Mouse (Mus musculus): Measurements from ENCODE around the gene Lhpp.

Lhpp gene

DNA sequence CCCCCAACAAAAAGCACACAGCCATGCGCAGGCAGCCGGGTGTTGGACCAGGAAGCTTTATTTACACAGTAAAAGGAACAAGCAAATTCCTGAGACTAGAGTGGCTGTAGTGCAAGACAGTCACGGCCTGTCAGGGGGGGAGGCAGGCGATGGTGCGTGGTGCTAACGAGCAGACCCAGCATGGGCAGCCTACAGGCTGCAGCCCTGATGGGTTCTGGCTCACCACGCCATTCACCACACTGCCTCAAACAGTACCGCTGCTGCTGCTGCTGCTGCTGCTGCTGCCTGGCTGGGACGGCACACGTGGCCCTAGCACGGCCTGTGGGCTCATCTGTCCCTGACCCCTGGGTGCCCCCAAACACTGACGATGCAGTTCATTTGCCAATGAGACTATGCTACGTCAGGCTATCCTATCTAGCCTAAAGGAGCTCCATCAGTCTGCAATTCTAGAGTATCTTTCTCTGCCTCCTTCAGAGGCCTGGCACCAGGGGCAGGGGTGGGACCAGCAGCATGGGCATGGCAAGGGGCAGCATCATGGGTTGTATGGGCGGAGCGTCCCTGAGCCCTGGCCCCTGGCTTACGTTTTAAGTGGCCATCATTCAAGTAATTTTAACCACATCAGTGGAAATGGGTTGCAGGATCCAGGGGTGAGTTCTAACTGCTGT is 101.7 kb downstream of the Lhpp start:
- DNase-seq (ENCODE audit: low read depth) = no peak

DNA sequence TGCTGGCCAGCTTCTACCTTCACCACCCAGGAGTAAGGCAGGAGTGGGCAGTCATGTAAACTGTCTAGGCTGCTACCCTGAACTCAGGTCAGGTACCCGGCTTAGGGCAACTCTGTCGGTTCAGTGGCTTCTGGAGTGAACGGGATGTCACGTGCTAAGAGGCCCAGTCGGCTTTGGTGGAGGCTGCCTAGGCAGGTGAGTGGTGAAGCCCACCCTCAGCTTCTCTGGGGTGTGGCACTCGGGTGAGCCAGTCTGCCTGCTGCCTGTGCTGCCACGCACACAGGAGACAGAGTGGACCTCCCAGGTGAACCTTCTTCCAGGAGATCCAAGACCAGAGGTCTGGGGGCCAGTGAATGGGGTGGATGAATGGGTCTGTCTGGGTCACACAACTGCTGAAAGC is 102.5 kb downstream of the Lhpp start:
- DNase-seq (ENCODE audit: low read depth) = no peak

DNA sequence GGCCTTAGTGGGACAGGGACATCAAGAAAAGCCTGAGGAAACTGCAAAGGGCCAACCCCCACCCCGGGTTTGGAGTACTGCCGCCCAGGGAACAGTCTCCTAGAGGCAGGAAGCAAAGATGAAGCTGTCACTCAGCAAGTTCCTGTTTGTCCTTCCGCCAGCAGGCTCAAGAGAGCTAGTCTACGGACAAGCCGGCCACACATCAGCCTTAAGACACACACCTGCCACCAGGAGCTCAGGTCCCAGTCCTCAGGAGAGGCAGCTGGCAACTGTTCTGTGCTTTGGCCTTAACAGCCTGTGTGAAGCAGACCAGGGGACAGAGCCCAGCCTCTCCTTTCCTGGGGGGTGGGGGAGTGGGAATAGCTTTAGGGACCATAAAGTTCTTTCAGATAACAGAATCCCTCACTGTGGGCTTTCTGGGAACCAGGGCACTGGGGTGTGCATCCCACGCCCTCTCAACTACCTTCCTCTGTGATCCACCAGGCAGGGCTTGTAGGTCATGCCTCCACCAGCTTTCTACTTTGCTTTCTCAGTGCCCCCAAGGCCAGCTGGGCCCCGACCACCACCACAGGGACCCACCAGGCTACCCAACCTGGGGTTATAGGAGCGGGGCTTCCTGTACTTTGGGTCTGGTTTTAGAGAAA is 103.2 kb downstream of the Lhpp start:
- DNase-seq (ENCODE audit: low read depth) = no peak

DNA sequence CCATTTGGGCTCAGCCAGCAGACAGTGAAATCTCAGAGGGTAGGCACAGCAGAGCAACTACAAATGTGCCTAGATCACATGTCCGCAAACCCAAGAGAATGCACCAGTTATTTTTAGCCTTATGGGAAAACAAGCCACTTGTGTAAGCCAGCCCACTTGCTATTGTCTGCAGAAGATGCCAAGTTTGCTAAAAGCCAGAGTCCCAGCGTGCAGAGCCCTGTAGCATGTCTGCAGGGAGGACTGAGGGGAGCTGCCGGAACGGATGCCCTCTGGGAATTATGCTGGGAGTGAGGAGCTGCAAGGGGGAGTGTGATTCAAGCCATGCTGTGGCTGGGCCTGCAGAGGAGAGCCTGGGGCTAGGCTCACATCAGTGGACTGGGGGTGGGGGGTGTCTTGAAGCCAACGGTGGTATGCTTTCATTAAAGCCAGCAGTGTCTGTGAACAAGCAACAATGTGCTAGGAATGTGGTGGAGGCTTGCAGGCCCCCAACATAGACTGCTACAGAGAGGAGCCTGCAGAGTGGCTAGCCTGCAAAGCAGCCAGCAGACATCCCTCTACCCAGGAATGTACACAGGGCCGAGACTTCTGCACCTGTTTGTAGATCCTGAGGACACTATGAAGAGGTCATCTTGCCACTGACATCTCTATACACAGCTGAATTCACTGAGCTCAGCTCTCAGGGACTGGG is 103.9 kb downstream of the Lhpp start:
- DNase-seq (ENCODE audit: low read depth) = no peak

DNA sequence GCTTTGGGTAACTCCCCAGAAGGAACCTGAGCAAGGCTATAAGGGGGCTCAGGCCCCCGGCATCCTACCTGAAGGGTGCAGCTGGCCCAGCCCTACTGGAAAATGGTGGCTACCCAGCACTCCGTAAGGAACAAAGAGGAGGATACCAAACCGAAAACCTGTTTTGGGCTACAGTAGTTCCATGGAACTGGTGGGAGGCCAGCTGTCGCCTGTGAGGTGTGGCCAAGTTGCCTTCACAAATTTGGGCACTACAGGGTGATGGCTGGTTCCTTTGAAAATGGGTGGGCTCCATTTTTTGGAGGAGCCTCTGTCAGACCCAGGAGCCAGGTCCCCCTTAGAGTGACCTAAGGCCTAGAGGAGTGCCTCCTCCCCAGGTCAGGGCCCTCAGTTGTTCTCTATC is 104.8 kb downstream of the Lhpp start:
- no peak for DNase-seq (ENCODE audit: low read depth)

DNA sequence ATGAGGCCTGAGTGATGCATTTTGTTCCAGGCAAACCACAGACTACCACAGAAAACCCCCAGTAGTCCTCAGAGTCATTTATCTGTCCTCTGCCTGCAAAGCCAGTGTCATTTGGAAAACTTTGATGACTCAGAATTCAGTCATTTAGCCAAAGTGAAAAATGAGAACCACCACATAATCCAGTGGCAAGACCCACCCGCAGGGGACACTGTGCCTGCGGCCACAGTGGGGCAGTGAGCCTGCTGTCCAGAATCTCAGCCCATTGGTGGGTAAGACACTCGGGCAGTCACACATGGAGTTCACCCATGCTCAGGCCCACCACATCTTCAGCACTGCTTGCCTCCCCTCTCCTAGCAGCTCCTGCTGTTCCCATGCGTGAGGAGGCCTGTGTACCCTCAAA is 109.1 kb downstream of the Lhpp start:
- DNase-seq (ENCODE audit: low read depth) = no peak

DNA sequence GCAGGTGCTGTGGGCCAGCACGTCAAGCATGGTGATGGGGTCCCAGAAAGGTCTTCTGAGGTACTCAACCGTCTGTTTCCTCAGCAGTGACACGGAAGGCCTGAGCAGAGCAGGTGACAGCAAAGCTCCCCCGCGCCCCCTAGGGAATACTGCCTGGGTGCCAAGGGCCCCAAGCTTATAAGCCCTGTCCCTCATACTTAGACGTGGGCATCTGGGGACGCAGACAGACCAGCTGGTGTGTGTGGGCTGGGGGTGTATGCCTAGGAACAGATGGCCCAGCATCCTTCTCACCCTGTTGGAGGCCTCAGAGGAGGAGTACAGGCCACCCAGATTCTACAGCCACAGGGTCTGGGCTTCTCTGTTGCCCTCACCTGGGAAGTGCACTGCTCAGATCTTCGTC is 110.1 kb downstream of the Lhpp start:
- no peak for DNase-seq (ENCODE audit: low read depth)

DNA sequence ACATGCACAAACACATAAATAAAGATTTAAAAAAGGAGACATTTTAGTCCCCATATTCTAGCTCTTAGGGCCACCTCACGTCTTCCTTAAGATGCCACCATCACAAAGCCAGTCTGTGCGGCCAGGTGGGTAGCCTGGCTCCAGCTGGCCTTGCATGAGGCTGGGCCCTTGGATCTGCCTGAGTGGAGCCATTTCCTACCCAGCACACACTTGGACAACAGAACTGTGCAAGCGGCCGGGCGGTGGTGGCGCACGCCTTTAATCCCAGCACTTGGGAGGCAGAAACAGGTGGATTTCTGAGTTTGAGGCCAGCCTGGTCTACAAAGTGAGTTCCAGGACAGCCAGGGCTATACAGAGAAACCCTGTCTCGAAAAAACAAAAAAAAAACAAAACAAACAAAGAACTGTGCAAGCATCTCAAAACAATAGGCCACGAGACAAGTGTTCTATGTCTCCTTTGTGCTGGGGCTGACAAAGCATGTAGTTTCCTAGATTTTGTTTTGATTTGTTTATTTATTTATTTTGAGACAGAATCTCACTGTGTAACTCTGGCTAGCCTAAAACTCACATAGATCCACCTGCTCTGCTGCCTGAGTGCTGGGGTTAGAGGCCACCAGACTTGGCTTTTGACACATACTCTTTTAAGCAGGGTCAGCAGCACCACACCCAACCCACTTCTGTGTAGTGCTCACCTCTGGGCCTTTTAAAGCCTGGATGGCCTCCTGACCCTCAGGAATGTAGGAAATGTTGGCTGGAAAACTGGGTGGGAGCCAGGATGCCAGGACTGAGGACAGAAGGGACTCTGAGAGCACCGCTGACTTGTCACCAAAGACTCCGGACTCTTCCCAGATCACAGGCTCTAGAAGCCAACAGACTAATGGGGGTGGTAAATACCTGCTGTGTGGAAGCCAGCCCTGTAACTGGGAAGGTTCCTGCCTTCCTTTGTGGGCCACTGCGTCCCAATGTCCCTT is 112.2 kb downstream of the Lhpp start:
- no peak for DNase-seq (ENCODE audit: low read depth)

DNA sequence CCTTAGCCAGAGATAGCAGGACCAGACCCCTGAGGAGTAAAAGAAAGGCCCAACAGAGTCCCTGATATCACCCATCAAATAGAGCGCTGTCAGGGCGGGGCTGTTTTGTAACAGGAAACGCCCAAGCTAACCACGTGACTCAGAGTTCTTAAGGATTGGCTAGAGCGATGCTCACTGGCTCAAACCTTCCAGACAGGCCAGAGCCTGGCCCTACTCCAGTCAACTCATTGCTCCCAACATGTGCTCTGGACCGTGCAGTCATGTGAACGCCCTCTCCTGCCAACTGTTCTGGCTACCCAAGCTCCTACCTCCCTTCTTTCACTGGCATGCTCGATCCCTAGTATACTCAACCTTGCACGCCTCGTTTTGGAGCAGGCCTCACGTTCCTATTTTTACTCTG is 113.5 kb downstream of the Lhpp start:
- peak; percentile 42 for DNase-seq (ENCODE audit: low read depth)

DNA sequence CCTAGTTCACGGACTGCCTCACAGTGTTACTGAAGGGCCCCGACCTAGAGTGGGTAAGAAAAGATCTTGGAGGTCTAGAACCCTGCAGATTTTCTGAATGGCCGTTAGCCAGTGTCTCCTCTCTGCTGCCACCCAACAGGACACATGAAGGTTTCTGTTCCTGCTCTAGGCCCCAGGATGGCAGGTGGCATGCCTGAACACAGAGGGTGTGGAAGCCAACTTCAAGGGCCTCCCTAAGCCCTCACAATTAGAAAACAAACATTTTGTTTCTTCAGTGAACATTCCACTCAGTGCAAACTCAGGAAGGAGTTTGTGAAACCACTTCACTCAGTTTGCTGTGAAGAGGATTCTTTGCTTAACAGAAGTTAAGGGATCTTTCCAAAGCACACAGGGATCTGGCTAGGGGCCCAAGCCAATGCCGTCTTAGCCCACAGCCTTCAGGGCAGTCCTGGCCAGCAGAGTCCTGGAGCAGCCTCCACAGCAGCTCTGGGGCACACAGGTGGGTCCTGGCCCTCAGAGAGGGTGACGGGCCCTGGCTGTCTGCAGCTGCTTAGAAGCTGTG is 114.1 kb downstream of the Lhpp start:
- no peak for DNase-seq (ENCODE audit: low read depth)

DNA sequence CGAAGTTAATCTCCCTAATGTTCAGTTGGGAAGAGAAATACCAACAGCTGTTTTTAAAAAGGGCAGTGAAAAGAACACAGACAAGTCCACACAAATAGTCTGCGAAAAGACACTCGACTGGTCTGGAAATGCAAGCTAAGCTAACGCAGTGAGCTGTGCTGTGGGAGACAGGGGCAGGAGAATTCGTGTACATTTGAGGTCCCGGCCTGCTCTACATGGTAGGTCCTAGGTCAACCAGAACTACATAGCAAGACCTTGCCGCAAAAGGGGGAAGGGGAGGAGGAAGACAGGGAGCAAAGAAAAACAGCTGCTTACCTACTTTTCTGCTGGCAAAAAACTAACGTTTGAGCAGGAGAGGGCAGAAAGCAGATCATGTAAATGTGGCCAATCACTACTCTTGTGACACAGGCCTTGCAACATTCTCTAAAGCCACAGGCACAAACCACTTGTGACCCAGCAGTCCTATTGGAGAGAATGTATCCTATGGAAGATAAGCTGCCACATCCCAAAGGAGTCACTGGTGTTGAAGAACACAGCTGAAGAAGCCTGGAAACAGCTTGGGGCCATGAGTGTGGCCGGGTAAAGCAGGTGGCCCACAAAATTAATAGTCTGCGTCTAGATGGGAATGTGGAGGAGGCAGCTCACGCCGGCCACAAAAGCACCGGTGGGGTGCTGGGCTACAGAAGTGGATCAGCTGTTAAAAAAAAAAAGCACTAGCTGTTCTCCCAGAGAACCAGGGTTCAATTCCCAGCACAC is 115.8 kb downstream of the Lhpp start:
- DNase-seq (ENCODE audit: low read depth) = no peak

DNA sequence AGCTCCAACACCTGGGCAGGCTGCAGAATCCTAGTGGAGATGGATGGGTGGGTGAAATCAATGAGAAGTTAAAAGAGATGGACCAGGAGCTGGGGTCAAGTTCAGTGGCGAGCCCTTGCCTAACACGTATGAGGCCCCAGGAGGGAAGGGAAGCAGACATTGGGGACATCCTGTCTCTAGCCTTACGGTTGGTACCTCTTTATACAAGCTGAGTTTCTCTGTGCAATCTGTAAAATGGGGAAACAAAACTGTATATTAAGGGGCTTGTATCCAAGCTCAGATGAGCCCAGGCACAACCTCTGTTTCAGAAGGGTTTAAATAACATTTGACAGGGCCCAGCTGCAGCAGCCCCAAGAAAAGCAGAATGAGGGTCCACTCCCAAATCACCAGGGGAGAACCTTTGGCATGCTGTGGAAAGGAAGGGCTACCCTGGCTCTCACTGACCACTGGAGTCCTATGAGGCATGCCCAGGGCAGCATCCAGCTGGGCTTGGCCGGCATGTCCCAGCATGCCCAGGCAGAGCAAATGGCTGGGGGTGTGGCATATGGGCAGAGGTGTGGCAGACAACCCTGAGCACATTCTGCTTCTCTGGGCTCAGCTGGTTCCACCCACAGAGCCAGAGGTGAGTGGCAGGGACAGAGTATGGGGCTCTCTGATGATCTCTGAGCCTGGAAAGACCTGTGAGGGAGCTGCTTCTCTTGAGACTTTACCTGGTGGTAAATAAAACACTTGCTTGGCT is 118.8 kb downstream of the Lhpp start:
- DNase-seq (ENCODE audit: low read depth) = no peak

DNA sequence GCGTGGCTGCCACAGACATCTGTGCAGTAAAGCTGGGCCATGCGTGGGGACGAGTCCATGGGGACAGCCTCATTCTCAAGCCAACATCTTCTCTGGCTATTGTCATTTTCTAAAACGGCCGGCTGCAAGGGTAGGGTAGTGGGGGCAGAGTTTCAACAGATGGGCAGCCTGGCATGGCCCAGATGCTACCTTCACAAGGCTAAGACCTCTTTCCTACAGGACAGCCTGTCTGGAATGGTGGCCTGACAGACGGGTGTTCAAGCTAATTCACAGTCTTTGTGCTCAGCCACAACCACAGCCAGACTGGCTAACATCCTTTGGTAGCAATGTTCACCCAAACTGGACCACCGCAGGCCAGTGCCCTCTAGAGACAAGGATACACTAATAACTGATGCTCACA is 120.1 kb downstream of the Lhpp start:
- no peak for DNase-seq (ENCODE audit: low read depth)

DNA sequence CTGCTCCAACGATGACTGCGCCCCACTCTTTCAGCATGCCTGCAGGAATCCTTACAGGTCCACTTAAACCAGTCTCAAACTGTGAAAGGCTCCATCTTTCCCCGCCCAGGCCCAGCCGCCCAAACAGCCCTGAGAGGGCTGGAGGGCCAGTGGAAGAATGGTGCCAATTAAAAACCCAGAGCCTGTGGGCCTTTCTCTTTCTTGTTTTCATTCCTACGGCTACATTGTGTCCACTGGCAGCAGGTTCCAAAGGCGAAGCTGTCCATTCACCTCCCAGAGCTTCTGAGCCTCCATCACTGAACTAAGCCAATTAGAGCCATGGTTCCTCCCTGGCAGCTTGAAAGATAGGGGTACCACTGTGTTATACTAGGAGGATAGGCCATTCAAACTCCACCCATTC is 121.1 kb downstream of the Lhpp start:
- DNase-seq (ENCODE audit: low read depth) = no peak

DNA sequence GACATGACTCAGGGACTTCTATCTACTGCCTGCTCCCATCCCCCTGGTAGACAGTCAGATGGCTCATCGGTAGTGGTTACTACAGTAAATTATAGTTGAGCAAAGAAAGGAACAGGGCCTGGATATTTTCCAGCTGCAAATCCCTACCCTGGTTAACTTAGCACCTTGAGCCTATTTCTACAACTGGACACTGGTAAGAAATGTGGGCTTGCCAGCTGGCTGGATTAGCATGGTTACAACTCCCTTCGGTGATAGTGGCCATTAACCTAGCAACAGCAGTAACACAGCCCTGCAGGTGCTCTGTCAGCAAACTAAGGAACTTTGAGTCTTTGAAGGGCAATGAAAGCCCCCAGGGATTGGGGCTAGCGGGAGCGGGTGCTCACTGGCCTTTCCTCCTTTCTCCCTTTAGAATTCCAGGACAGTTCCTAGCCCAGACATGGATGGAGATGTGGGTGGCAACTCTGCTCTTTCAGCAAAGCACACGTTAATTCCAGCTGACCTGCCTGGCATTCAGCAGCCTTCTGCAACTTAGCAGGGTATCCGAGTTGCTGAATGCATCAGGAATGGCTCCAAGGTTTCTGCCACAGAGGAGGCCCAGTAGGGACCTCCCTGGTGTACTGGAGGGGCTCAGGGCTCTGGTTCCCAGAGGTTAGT is 121.8 kb downstream of the Lhpp start:
- no peak for DNase-seq (ENCODE audit: low read depth)

DNA sequence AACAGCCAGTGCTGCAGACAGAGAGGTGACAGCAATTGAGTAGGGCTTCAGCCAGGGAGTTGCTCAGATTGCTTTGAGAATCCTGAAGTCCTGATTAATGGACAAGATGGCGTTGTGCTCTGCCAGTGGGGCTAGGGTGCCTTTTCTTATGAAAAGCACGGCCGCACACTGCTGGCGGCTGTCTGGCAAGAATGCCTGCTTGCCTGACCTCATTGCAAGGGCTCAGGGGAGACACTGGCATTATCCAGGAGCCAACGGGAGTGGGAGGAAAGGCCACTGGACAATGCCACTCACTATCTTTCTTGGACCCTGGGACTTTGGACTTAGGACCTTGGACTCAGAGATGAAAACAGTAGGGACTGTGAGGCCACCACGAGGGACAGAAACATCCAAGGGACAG is 123.1 kb downstream of the Lhpp start:
- no peak for DNase-seq (ENCODE audit: low read depth)

DNA sequence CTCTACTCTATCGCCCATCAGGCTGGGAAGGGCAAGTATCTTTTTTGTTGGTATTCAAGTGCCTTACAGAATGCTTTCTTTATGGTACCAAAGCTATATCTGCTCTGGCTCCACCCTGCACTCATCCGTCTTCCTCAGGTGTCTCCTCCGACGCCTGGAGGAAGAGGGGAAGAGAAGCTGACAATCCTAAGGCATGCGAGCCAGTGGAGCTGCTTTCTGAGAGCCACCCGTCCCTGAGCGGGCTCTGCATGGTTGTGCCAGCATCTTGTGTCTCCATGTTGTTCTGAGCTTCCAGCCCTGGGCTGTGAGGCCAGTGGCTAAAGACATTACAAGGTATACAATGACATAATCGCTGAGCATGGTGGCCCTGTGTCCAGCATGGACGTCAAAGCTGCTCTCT is 123.8 kb downstream of the Lhpp start:
- DNase-seq (ENCODE audit: low read depth) = no peak

DNA sequence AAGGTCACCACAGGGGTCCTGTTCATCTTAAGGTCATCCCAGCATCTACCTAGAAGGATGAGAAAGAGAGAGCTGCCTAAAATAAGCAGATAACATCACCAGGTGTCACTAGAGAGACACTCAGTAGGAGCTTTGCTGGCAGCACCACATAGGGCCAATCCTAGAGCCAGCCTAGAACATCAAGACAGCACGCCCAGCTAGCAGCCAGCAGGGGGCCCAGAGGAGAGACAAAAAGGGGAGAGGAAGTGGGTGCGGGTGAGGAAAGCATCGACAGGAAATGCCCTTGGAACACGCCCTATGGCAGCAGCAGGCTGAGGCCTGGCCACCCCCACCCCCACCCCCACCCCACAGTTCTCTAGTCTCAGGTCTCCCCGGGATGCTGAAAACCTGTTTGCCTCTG is 124.7 kb downstream of the Lhpp start:
- peak; percentile 97 for DNase-seq (ENCODE audit: low read depth)

DNA sequence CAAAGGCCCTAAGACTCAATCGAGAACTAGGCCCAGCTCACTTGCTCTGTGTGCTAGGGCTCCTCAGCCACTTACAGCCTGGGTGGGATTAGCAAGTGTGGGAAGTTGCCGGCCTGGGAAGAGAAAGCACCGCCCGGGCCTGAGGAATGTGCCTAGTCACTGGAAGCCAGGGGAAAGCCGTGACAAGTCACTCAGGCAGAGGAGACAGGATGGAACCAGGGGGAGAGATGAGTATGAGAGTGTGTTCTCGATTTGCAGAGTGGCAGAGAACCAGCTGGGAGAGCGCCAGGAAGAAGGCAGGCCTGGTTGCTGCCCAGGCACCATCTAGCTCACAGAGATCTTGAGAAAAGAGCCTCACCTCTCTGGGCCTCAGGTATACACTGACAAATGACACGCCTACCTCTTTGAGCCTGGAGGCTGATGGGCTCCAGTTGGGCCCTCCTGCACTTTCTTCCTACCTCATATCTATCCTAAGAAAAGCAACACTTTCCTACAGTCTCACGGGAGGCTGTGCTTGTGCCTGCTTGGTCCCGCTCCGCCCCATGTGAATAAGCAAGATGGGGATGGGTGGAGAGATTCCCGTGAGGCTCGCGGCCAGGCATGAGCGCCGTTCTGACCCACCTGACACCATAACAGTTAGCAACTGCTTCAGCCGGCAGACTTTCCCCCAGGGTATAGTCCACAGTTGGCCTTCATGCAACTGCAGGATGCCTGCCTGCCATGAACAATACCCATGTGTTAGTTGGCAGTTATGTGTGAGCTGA is 125.8 kb downstream of the Lhpp start:
- DNase-seq (ENCODE audit: low read depth) = peak; percentile 50

Measured in naive thymus-derived CD4-positive, alpha-beta T cell, adult 2 months (primary cell).